Comparison of ENCODE assay signal across 8 mouse cellular contexts in the genomic region with DNA sequence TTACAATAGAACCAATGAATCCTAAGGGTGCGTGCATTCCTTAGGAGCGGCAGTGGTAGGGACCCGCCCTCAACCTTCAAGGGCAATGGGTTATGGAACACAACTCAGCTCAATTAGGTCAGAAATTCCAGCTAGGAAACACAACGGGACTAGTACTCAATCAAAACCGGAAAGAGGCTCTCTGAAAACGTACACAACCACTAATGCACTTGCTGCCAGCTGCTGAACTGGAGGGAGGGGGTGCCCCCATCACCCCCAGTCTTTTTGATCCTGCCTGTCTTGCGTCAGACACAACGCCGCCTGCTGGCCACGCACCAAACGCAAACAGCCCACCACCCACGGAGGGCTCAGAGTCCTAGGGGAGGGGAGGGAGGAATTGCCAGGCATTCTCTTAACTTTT. TPM values are rescaled to one million over a fixed set of nuclear protein-coding genes. Genes with fewer than 3 reads are reported as not detected.
DNase-seq lines count a peak whose midpoint lies in the region; ATAC-seq and TF ChIP-seq lines count a peak whose summit lies in the region.

No protein-coding gene starts in this region.

- H3K9me3 ChIP-seq in hindbrain, embryonic 14.5 days (ENCODE audit: control insufficient read depth, low read length), result no peaks in the 10 kb centered on the region

- WGBS in hindbrain, embryonic 14.5 days, result under 1% methylated on average over 12 of the region's 12 CpGs

- H3K9ac ChIP-seq in hindbrain, embryonic 14.5 days, result peak overlapping the region; percentile 93

- intact Hi-C loops in left cerebral cortex, adult 2 months (cut with DNase I), result loop anchor here (2.0 to 5.0 kb wide), 2 partner anchors 222 to 258 kb away; no protein-coding TSS in a partner anchor

- H3K4me1 ChIP-seq in hindbrain, embryonic 14.5 days (replicated peaks; ENCODE audit: control insufficient read depth, insufficient read depth, low read length), result peaks cover 19% of the 10 kb centered on the region

- H3K27me3 ChIP-seq in hindbrain, embryonic 14.5 days (ENCODE audit: control insufficient read depth, insufficient read depth, low read length), result no peaks in the 10 kb centered on the region

- no peak for ATAC-seq in hindbrain, embryonic 14.5 days (ENCODE audit: low FRiP score)

- H3K27ac ChIP-seq in hindbrain, embryonic 14.5 days, result peak overlapping the region; percentile 96
- H3K27ac ChIP-seq in left cerebral cortex, adult 2 months, result peak overlapping the region; percentile 65

- peak; percentile 67 for TF ChIP-seq CTCF in left cerebral cortex, adult 2 months (IDR thresholded peaks at IDR 0.05)

- H3K4me3 ChIP-seq in hindbrain, embryonic 14.5 days (replicated peaks; ENCODE audit: low read length), result peak overlapping the region; percentile 70
- peak overlapping the region; percentile 50 for H3K4me3 ChIP-seq in left cerebral cortex, adult 2 months

- peak overlapping the region; percentile 98 for H3K4me2 ChIP-seq in hindbrain, embryonic 14.5 days (replicated peaks)

- peak; percentile 49 to 81 for DNase-seq in adrenal gland, adult (ENCODE audit: inconsistent age in 2 of 2, low spot score in 1 of 2)
- peak; percentile 29 for DNase-seq in cerebellum, adult 9-11 months
- peak; percentile 24 for DNase-seq in gastrocnemius, adult 18-20 months (ENCODE audit: low spot score)
- DNase-seq in hindbrain, embryonic 14.5 days (ENCODE audit: low spot score), result peak; percentile 85
- DNase-seq in left cerebral cortex, adult 2 months (ENCODE audit: extremely low spot score in 1 of 2, low spot score in 2 of 2), result peak; percentile 70 to 74
- peak; percentile 52 for DNase-seq in lung, postnatal 36 days
- DNase-seq in right cerebral cortex, postnatal 14 days, result peak; percentile 78
- no peak for DNase-seq in urinary bladder, adult 2 months (ENCODE audit: low spot score)

- peaks cover 41% of the 10 kb centered on the region for H3K36me3 ChIP-seq in hindbrain, embryonic 14.5 days (replicated peaks; ENCODE audit: control insufficient read depth, insufficient read depth)

RNA-seq across cellular contexts. Expression of gene Mycn, which starts 2.9 kb away (rescaled TPM):
- under 1 TPM; 0.25 to 0.85 TPM for total RNA-seq in gastrocnemius, adult 18-20 months (2021)
- 50.3 and 63.6 TPM in 2 replicates for polyA plus RNA-seq in hindbrain, embryonic 14.5 days (2014; fragmentation: Nextera tagmentation; extraction: Ambion mirVana)
- 10 to 100 TPM; 10.2 to 11.1 TPM for total RNA-seq in left cerebral cortex, adult 2 months (2021)
- polyA plus RNA-seq in urinary bladder, adult 2 months (2012; rRNA removed), result 0.74 and 0.78 TPM in 2 replicates

Comparison
In these comparisons a context has a peak if more than half of its experiments do, and no peak if none do; other contexts are left out.
1. RNA of gene Mycn, which starts 2.9 kb away (total RNA-seq): 10.2 to 11.1 TPM in left cerebral cortex, adult 2 months; 0.25 to 0.85 TPM in gastrocnemius, adult 18-20 months; every median in the first group is over 4 times any median in the second.